Mouse (Mus musculus): ENCODE results near the gene Spns3. TPM values are rescaled to one million over a fixed set of nuclear protein-coding genes. Genes with fewer than 3 reads are reported as not detected.

The Spns3 gene
- polyA plus RNA-seq, 1 experiment: 0.08 TPM

- no peak for TF ChIP-seq POLR2A (IDR thresholded peaks at IDR 0.05; ENCODE audit: borderline replicate concordance, extremely low read depth, insufficient read depth, insufficient read length, poor library complexity, severe bottlenecking)
- TF ChIP-seq CTCF (IDR thresholded peaks at IDR 0.05; ENCODE audit: borderline replicate concordance, extremely low read depth, insufficient read depth, insufficient read length): no peak
- no peak for DNase-seq (ENCODE audit: low read depth)
Observed at GRCm38 (mm10) chr11:72531632-72532031, 18.7 kb downstream of the Spns3 start.

- no peak for DNase-seq (ENCODE audit: low read depth)
- TF ChIP-seq POLR2A (IDR thresholded peaks at IDR 0.05; ENCODE audit: borderline replicate concordance, extremely low read depth, insufficient read depth, insufficient read length, poor library complexity, severe bottlenecking) (no peak), CTCF (IDR thresholded peaks at IDR 0.05; ENCODE audit: borderline replicate concordance, extremely low read depth, insufficient read depth, insufficient read length) (no peak)
Observed at GRCm38 (mm10) chr11:72531144-72531543, 19.2 kb downstream of the Spns3 start.

GRCm38 (mm10) chr11:72526190-72526589 lies 24.1 kb downstream of the Spns3 start:
- no peak for DNase-seq (ENCODE audit: low read depth)
- TF ChIP-seq POLR2A (IDR thresholded peaks at IDR 0.05; ENCODE audit: borderline replicate concordance, extremely low read depth, insufficient read depth, insufficient read length, poor library complexity, severe bottlenecking) (no peak), CTCF (IDR thresholded peaks at IDR 0.05; ENCODE audit: borderline replicate concordance, extremely low read depth, insufficient read depth, insufficient read length) (no peak)

- peak; percentile 46 for DNase-seq (ENCODE audit: low read depth)
- TF ChIP-seq POLR2A (IDR thresholded peaks at IDR 0.05; ENCODE audit: borderline replicate concordance, extremely low read depth, insufficient read depth, insufficient read length, poor library complexity, severe bottlenecking) (no peak), CTCF (IDR thresholded peaks at IDR 0.05; ENCODE audit: borderline replicate concordance, extremely low read depth, insufficient read depth, insufficient read length) (no peak)
Observed at GRCm38 (mm10) chr11:72523711-72524110, 26.6 kb downstream of the Spns3 start.

GRCm38 (mm10) chr11:72522616-72523041 lies 27.7 kb downstream of the Spns3 start:
- TF ChIP-seq CTCF (IDR thresholded peaks at IDR 0.05; ENCODE audit: borderline replicate concordance, extremely low read depth, insufficient read depth, insufficient read length) (no peak), POLR2A (IDR thresholded peaks at IDR 0.05; ENCODE audit: borderline replicate concordance, extremely low read depth, insufficient read depth, insufficient read length, poor library complexity, severe bottlenecking) (no peak)

GRCm38 (mm10) chr11:72521598-72522541 lies 28.4 kb downstream of the Spns3 start:
- DNase-seq (ENCODE audit: low read depth): peak; percentile 15
- no peak for TF ChIP-seq POLR2A (IDR thresholded peaks at IDR 0.05; ENCODE audit: borderline replicate concordance, extremely low read depth, insufficient read depth, insufficient read length, poor library complexity, severe bottlenecking)
- TF ChIP-seq CTCF (IDR thresholded peaks at IDR 0.05; ENCODE audit: borderline replicate concordance, extremely low read depth, insufficient read depth, insufficient read length): no peak

More at GRCm38 (mm10) chr11:72522616-72523041, 27.7 kb downstream of the Spns3 start:
- DNase-seq (ENCODE audit: low read depth): peak; percentile 87

GRCm38 (mm10) chr11:72519895-72520294 lies 30.4 kb downstream of the Spns3 start:
- no peak for DNase-seq (ENCODE audit: low read depth)
- TF ChIP-seq POLR2A (IDR thresholded peaks at IDR 0.05; ENCODE audit: borderline replicate concordance, extremely low read depth, insufficient read depth, insufficient read length, poor library complexity, severe bottlenecking) (no peak), CTCF (IDR thresholded peaks at IDR 0.05; ENCODE audit: borderline replicate concordance, extremely low read depth, insufficient read depth, insufficient read length) (no peak)

GRCm38 (mm10) chr11:72519189-72519588 lies 31.1 kb downstream of the Spns3 start:
- TF ChIP-seq CTCF (IDR thresholded peaks at IDR 0.05; ENCODE audit: borderline replicate concordance, extremely low read depth, insufficient read depth, insufficient read length): no peak
- no peak for TF ChIP-seq POLR2A (IDR thresholded peaks at IDR 0.05; ENCODE audit: borderline replicate concordance, extremely low read depth, insufficient read depth, insufficient read length, poor library complexity, severe bottlenecking)
- no peak for DNase-seq (ENCODE audit: low read depth)

- TF ChIP-seq CTCF (IDR thresholded peaks at IDR 0.05; ENCODE audit: borderline replicate concordance, extremely low read depth, insufficient read depth, insufficient read length) (no peak), POLR2A (IDR thresholded peaks at IDR 0.05; ENCODE audit: borderline replicate concordance, extremely low read depth, insufficient read depth, insufficient read length, poor library complexity, severe bottlenecking) (no peak)
- DNase-seq (ENCODE audit: low read depth): no peak
Observed at GRCm38 (mm10) chr11:72518449-72518848, 31.9 kb downstream of the Spns3 start.

- TF ChIP-seq CTCF (IDR thresholded peaks at IDR 0.05; ENCODE audit: borderline replicate concordance, extremely low read depth, insufficient read depth, insufficient read length) (no peak), POLR2A (IDR thresholded peaks at IDR 0.05; ENCODE audit: borderline replicate concordance, extremely low read depth, insufficient read depth, insufficient read length, poor library complexity, severe bottlenecking) (no peak)
- DNase-seq (ENCODE audit: low read depth): peak; percentile 74
Observed at GRCm38 (mm10) chr11:72514967-72515366, 35.3 kb downstream of the Spns3 start.

- DNase-seq (ENCODE audit: low read depth): no peak
- TF ChIP-seq CTCF (IDR thresholded peaks at IDR 0.05; ENCODE audit: borderline replicate concordance, extremely low read depth, insufficient read depth, insufficient read length): no peak
- TF ChIP-seq POLR2A (IDR thresholded peaks at IDR 0.05; ENCODE audit: borderline replicate concordance, extremely low read depth, insufficient read depth, insufficient read length, poor library complexity, severe bottlenecking): no peak
Observed at GRCm38 (mm10) chr11:72508651-72509050, 41.7 kb downstream of the Spns3 start.
